Mouse (Mus musculus): ENCODE results near the gene Thoc5.

- TF ChIP-seq CTCF (IDR thresholded peaks at IDR 0.05; ENCODE audit: low read depth) (no peak), EP300 (IDR thresholded peaks at IDR 0.05; ENCODE audit: low read depth) (no peak)
Observed at GRCm38 (mm10) chr11:4894848-4895816, at the start of gene Thoc5.

All from liver, embryonic 14.5 days (tissue).